Mouse (Mus musculus) G1E (cell line): Measurements from ENCODE around the gene Hs3st4.

Experiments
- CTCF ChIP-seq: IDR thresholded peaks from 2 replicates; pipeline ENCODE4 v1.5.1; 2012; ENCODE audit warnings: low read depth, low read length, inconsistent platforms, mixed read lengths
- GATA1 ChIP-seq: IDR thresholded peaks from 2 replicates; pipeline ENCODE4 v1.6.1; 2012; ENCODE audit warnings: borderline replicate concordance, low read length, inconsistent platforms, mixed read lengths
- POLR2AphosphoS5 ChIP-seq: IDR thresholded peaks from 2 replicates; pipeline ENCODE4 v1.6.1; 2012; ENCODE audit warnings: low read depth, low read length, inconsistent platforms; ENCODE audit not compliant: insufficient replicate concordance

- TF ChIP-seq CTCF = no peak
- TF ChIP-seq GATA1 = no peak
- TF ChIP-seq POLR2AphosphoS5 = no peak
Measured at GRCm38 (mm10) chr7:124033332-124033731, 50.7 kb downstream of the Hs3st4 start.
